Mouse (Mus musculus): Measurements from ENCODE around the gene Hoxa9.

- TF ChIP-seq POLR2A (IDR thresholded peaks at IDR 0.05; ENCODE audit: borderline replicate concordance, low read depth, low read length) (no peak), CTCF (IDR thresholded peaks at IDR 0.05; ENCODE audit: low read depth, low read length) (no peak)
These were observed 53.1 kb downstream of the Hoxa9 start for GRCm38 (mm10) chr6:52177806-52178205.

Data from bone marrow macrophage, adult 2 months (primary cell).